Mouse (Mus musculus): Measurements from ENCODE around the gene Prg2. TPM values are rescaled to one million over a fixed set of nuclear protein-coding genes. Genes with fewer than 3 reads are reported as not detected.

The Prg2 gene
- total RNA-seq, 2 experiments from 2014 or later = not detected

- no peak for DNase-seq (ENCODE audit: low spot score in 2 of 2)
These were observed 45.9 kb downstream of the Prg2 start for GRCm38 (mm10) chr2:85026178-85026577.

DNA sequence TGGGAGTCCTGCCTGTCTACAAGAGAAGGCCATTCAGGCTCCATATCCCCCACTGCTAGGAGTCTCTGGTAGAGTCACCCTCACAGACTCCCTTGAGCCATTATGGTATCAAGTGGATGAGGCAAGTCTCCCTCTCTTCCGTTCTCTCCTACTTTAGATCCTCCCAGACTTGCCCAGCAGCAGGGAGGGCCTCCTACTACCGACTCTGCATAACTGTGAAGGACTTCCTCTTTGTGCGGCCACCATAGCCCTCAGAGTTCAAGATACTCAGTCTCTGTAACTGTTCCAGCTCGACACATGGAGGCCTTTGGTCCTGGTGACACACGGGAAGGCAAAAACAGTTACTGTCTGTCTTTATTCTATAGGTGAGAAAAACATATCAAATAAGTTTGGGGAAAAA is 47.0 kb downstream of the Prg2 start:
- DNase-seq (ENCODE audit: low spot score in 2 of 2) = no peak

DNA sequence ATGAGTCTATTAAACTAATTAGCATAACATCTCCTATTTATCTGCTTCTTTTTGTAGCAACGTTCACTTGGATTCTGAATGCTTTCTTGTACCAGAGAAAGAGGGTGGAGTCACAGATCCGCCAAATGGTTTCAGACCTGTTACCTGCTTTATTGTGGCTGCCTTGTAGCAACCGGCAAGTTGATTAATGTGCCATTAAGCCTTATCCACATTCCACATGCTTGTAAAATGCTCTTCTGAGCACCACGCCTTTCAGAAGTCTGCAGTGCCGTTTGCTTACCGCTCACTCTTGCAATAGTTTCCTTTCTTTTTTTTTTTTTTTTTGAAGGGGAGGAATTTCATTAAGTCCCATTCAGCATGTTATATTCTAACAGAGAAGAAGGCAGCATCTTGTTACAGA is 49.6 kb downstream of the Prg2 start:
- DNase-seq (ENCODE audit: low spot score in 2 of 2) = no peak

DNA sequence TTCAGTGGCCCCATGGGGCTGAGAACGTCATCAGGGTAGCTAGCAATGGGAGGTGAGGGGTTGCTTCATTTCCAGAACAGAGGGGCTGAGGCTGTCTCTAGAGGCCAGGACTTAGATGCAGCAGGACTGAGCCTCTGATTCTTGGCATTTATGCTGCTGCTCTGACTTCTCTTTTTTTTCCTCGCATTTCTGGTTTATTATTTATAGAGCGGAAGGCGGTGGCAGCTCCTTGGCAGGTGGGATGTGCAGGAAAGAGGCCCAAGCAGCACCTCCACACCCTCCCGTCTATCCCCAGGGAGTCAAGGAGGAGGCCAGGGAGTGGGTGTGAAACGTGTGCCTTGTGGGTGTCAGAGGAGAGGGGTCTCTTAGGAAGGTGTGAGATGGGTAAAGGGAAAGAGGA is 50.7 kb downstream of the Prg2 start:
- peak in 1 of 2 experiments; percentile 27 for DNase-seq (ENCODE audit: low spot score in 2 of 2)

GRCm38 (mm10) chr2:85033121-85033520 is 52.9 kb downstream of the Prg2 start:
- DNase-seq (ENCODE audit: low spot score in 2 of 2) = no peak

Other genes starting within 250 kb of the Prg2 start
- gene Ypel4, start 246.4 kb upstream of the Prg2 start, total RNA-seq (2021) = 10 to 100 TPM; 92.2 to 93.5 TPM
- gene Gm19426, start 236.8 kb upstream of the Prg2 start, total RNA-seq (2021) = 1 to 10 TPM; 2.2 to 2.5 TPM
- 1 to 10 TPM; 8.5 to 9.2 TPM for gene Serping1, start 205.0 kb upstream of the Prg2 start, total RNA-seq (2021)
- gene Ube2l6, start 181.6 kb upstream of the Prg2 start, total RNA-seq (2021) = 1 to 10 TPM; 8.2 to 8.5 TPM
- gene Smtnl1, start 157.8 kb upstream of the Prg2 start, total RNA-seq (2021) = not detected
- gene Timm10, start 153.5 kb upstream of the Prg2 start, total RNA-seq (2021) = 10 to 100 TPM; 46.9 to 57.8 TPM
- under 1 TPM; 0.21 to 0.23 TPM for gene Slc43a1, start 141.6 kb upstream of the Prg2 start, total RNA-seq (2021)
- 10 to 100 TPM; 91.9 to 95.9 TPM for gene Rtn4rl2, start 93.8 kb upstream of the Prg2 start, total RNA-seq (2021)
- gene Slc43a3, start 43.9 kb upstream of the Prg2 start, total RNA-seq (2021) = under 1 TPM; 0.19 to 0.33 TPM
- not detected for gene Prg3, start 7.8 kb downstream of the Prg2 start, total RNA-seq (2021)
- 100 to 1,000 TPM; 105 to 109 TPM for gene Ssrp1, start 56.8 kb downstream of the Prg2 start, total RNA-seq (2021)
- 1 to 10 TPM; 1.9 to 2.1 TPM for gene P2rx3, start 57.0 kb downstream of the Prg2 start, total RNA-seq (2021)
- gene Tnks1bp1, start 67.6 kb downstream of the Prg2 start, total RNA-seq (2021) = 100 to 1,000 TPM; 128 to 136 TPM
- gene Aplnr, start 155.8 kb downstream of the Prg2 start, total RNA-seq (2021) = under 1 TPM; 0.09 to 0.12 TPM
- gene Lrrc55, start 216.7 kb downstream of the Prg2 start, total RNA-seq (2021) = 10 to 100 TPM; 27.2 to 36.9 TPM

All from left cerebral cortex, adult 18-20 months (tissue).